Mouse (Mus musculus) ES-E14 (cell line): ENCODE measurements around the gene Cby1.

Experiments used
- CHD2 ChIP-seq: IDR thresholded peaks from 2 replicates; pipeline ENCODE4 v1.6.1; 2014; ENCODE audit warnings: mild to moderate bottlenecking, low read depth, low read length, inconsistent platforms
- HCFC1 ChIP-seq: IDR thresholded peaks from 2 replicates; pipeline ENCODE4 v1.6.1; 2012; ENCODE audit warnings: low read length, inconsistent platforms, borderline replicate concordance; ENCODE audit not compliant: insufficient read depth
- MAFK ChIP-seq: IDR thresholded peaks from 2 replicates; pipeline ENCODE4 v1.6.1; 2014; ENCODE audit warnings: mild to moderate bottlenecking, low read depth, low read length, inconsistent platforms; ENCODE audit not compliant: insufficient read depth
- ZC3H11A ChIP-seq: IDR thresholded peaks from 2 replicates; pipeline ENCODE4 v1.6.1; 2012; ENCODE audit warnings: low read depth, mild to moderate bottlenecking, inconsistent platforms, low read length, borderline replicate concordance
- ZNF384 ChIP-seq: IDR thresholded peaks from 2 replicates; pipeline ENCODE4 v1.6.1; 2012; ENCODE audit warnings: low read depth, low read length, inconsistent platforms

DNA sequence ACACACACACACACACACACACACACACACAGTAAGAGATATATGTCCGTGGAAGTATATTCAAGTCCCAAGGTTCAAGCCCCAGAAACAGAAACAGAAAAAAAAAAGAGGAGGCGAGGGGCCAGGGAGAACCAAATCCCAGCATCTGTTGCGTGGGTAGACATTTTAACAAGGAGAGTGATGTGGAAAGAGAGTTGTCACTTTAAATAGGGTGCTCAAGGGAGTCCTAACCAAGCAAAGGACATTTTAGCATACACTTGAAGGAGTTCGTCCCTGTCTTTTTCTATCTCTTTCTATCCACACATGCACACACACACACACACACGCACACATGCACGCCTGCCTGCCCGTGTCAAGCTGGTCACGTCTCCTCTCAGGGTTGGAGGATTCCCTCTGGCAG is 5.7 kb downstream of the Cby1 start:
- no peak for TF ChIP-seq ZNF384
- TF ChIP-seq CHD2, result no peak
- no peak for TF ChIP-seq MAFK
- no peak for TF ChIP-seq ZC3H11A
- no peak for TF ChIP-seq HCFC1
